ENCODE assay signal across 21 mouse cellular contexts in genomic region chr7:99662311-99662710, GRCm38 (mm10). TPM values are rescaled to one million over a fixed set of nuclear protein-coding genes. Genes with fewer than 3 reads are reported as not detected.
A peak's percentile ranks its signal among the peaks of the same experiment; 100 is the strongest.
DNase-seq lines count a peak whose midpoint lies in the region; ATAC-seq and TF ChIP-seq lines count a peak whose summit lies in the region.
"Had no signal": no experiment of that assay in that cellular context is flagged by ENCODE, and none has a peak within 500 bp of the region (broad histone marks: within the 10 kb centered on the region; RNA-seq: fewer than 3 reads in every experiment).

No protein-coding gene starts in this region.

- ATAC-seq in heart, embryonic 15.5 days (replicated peaks; ENCODE audit: insufficient number of reproducible peaks, insufficient read depth, low FRiP score, low read depth), result no peak
- ATAC-seq in heart, embryonic 11.5 days (replicated peaks; ENCODE audit: insufficient number of reproducible peaks, low FRiP score, low TSS enrichment), result no peak
- ATAC-seq in frontal cortex, adult (ENCODE audit: low TSS enrichment), result no peak
- ATAC-seq: forebrain, postnatal 0 days; intestine, postnatal 0 days; Patski had no signal

- H3K9me3 ChIP-seq in heart, embryonic 15.5 days (replicated peaks), result no peaks in the 10 kb centered on the region
- H3K9me3 ChIP-seq in heart, embryonic 11.5 days (replicated peaks; ENCODE audit: control insufficient read depth, low read length), result no peaks in the 10 kb centered on the region
- H3K9me3 ChIP-seq: embryonic facial prominence, embryonic 10.5 days; embryonic facial prominence, embryonic 13.5 days; heart, embryonic 12.5 days; hindbrain, embryonic 12.5 days; hindbrain, embryonic 15.5 days had no signal

- 67% methylated on average over 2 of the region's 2 CpGs for WGBS in heart, embryonic 15.5 days
- WGBS in heart, embryonic 11.5 days (ENCODE audit: insufficient replicate concordance), result 56% methylated on average over 2 of the region's 2 CpGs

- H3K27me3 ChIP-seq in heart, embryonic 15.5 days, result peaks cover 31% of the 10 kb centered on the region
- peaks cover 9% of the 10 kb centered on the region for H3K27me3 ChIP-seq in heart, embryonic 11.5 days (ENCODE audit: control insufficient read depth, insufficient read depth, low read length)
- H3K27me3 ChIP-seq: embryonic facial prominence, embryonic 13.5 days; hindbrain, embryonic 15.5 days had no signal

- H3K4me3 ChIP-seq in gastrocnemius, adult 2 months, result no peak overlapping the region
- H3K4me3 ChIP-seq in heart, embryonic 15.5 days, result no peak overlapping the region
- no peak overlapping the region for H3K4me3 ChIP-seq in heart, embryonic 11.5 days (ENCODE audit: low read depth, low read length)
- H3K4me3 ChIP-seq: embryonic facial prominence, embryonic 10.5 days; embryonic facial prominence, embryonic 13.5 days; erythroblast, embryonic 14.5 days; heart, embryonic 12.5 days; hindbrain, embryonic 12.5 days; hindbrain, embryonic 15.5 days had no signal

- DNase-seq in gastrocnemius, adult 2 months, result no peak
- DNase-seq in gastrocnemius, adult 8-10 months (ENCODE audit: low spot score in 2 of 2), result no peak
- DNase-seq in MN1 (ENCODE audit: low spot score), result peak; percentile 48
- DNase-seq: adrenal gland, postnatal 36 days; cerebellum, adult 2 months; cerebellum, postnatal 36 days; embryo, embryonic 11 days; kidney, adult 2 months had no signal

- intact Hi-C loops in gastrocnemius, adult 2 months (cut with DNase I), result no loop called here

- TF ChIP-seq CTCF in gastrocnemius, adult 2 months (IDR thresholded peaks at IDR 0.05), result no peak

- H3K27ac ChIP-seq in gastrocnemius, adult 2 months, result peak overlapping the region; percentile 96
- H3K27ac ChIP-seq in heart, embryonic 15.5 days, result no peak overlapping the region
- no peak overlapping the region for H3K27ac ChIP-seq in heart, embryonic 11.5 days (ENCODE audit: low read depth, low read length)
- H3K27ac ChIP-seq: embryonic facial prominence, embryonic 10.5 days; embryonic facial prominence, embryonic 13.5 days; hindbrain, embryonic 12.5 days; hindbrain, embryonic 15.5 days had no signal

- no peak overlapping the region for H3K4me2 ChIP-seq in heart, embryonic 15.5 days
- no peak overlapping the region for H3K4me2 ChIP-seq in heart, embryonic 11.5 days
- H3K4me2 ChIP-seq: embryonic facial prominence, embryonic 13.5 days; heart, embryonic 12.5 days; hindbrain, embryonic 12.5 days; hindbrain, embryonic 15.5 days had no signal

- H3K9ac ChIP-seq in heart, embryonic 15.5 days, result 0 out of 2 replicates have a peak overlapping the region, but pooled peaks have one; percentile 10
- no peak overlapping the region for H3K9ac ChIP-seq in heart, embryonic 11.5 days (ENCODE audit: low read depth, low read length)
- H3K9ac ChIP-seq: embryonic facial prominence, embryonic 13.5 days; forebrain, postnatal 0 days; heart, embryonic 12.5 days; hindbrain, embryonic 12.5 days; hindbrain, embryonic 15.5 days had no signal

- no peaks in the 10 kb centered on the region for H3K36me3 ChIP-seq in heart, embryonic 15.5 days
- H3K36me3 ChIP-seq in heart, embryonic 11.5 days (ENCODE audit: control insufficient read depth, insufficient read depth, low read length), result no peaks in the 10 kb centered on the region
- H3K36me3 ChIP-seq: embryonic facial prominence, embryonic 10.5 days; embryonic facial prominence, embryonic 13.5 days; heart, embryonic 12.5 days; hindbrain, embryonic 12.5 days; hindbrain, embryonic 15.5 days had no signal

- H3K4me1 ChIP-seq in heart, embryonic 15.5 days (replicated peaks), result peaks cover 24% of the 10 kb centered on the region
- H3K4me1 ChIP-seq in heart, embryonic 11.5 days (ENCODE audit: control insufficient read depth, insufficient read depth, low read length), result peaks cover 7% of the 10 kb centered on the region
- H3K4me1 ChIP-seq: embryonic facial prominence, embryonic 13.5 days had no signal

RNA-seq across cellular contexts. Expression of gene Tpbgl, which starts 35.4 kb away (rescaled TPM):
- 10 to 100 TPM; 47.8 to 69.3 TPM for total RNA-seq in gastrocnemius, adult 2 months (2021)
- 10 to 100 TPM; 52.4 to 77.6 (median 63.1) TPM for total RNA-seq in gastrocnemius, adult 8-10 months (2022)
- 2.1 and 3.3 TPM in 2 replicates for polyA plus RNA-seq in heart, embryonic 15.5 days (2015; fragmentation: Nextera tagmentation; extraction: Ambion mirVana)
- polyA plus RNA-seq in heart, embryonic 11.5 days (2014; fragmentation: Nextera tagmentation; extraction: Ambion mirVana), result 1.4 and 1.5 TPM in 2 replicates
- total RNA-seq: hematopoietic stem cell, adult 5-6 weeks had no signal

RNA-seq across cellular contexts. Expression of gene Slco2b1, which starts 48.8 kb away (rescaled TPM):
- 1 to 10 TPM; 5.2 to 7.1 TPM for total RNA-seq in gastrocnemius, adult 2 months (2021)
- 1 to 10 TPM; 2.5 to 5.8 (median 4.3) TPM for total RNA-seq in gastrocnemius, adult 8-10 months (2022)
- polyA plus RNA-seq in heart, embryonic 15.5 days (2015; fragmentation: Nextera tagmentation; extraction: Ambion mirVana), result 2.0 and 4.0 TPM in 2 replicates
- 0.36 and 0.39 TPM in 2 replicates for polyA plus RNA-seq in heart, embryonic 11.5 days (2014; fragmentation: Nextera tagmentation; extraction: Ambion mirVana)
- polyA plus RNA-seq: erythroblast, embryonic 14.5 days; Patski had no signal
